Mouse (Mus musculus): ENCODE measurements at regions not wholly inside any gene's neighbourhood (a gene's known extent, or its start where the extent isn't known, plus 50 kb on each side); places are given as distances from the start of the nearest gene placed in this dataset.

- TF ChIP-seq MAFK (IDR thresholded peaks at IDR 0.05; ENCODE audit: insufficient read depth, low read depth, low read length) (no peak), ZNF384 (IDR thresholded peaks at IDR 0.05; ENCODE audit: low read depth, low read length) (no peak), HCFC1 (IDR thresholded peaks at IDR 0.05; ENCODE audit: borderline replicate concordance, insufficient read depth, low read length) (no peak), ZC3H11A (IDR thresholded peaks at IDR 0.05; ENCODE audit: borderline replicate concordance, low read depth, low read length) (no peak), CHD2 (IDR thresholded peaks at IDR 0.05; ENCODE audit: low read depth, low read length) (no peak)
Measured at GRCm38 (mm10) chr11:114177789-114178188, 110.9 kb upstream of the Sdk2 start.

Data from ES-E14 (cell line).